Mouse (Mus musculus): ENCODE data around the gene Syce2. TPM values are rescaled to one million over a fixed set of nuclear protein-coding genes. Genes with fewer than 3 reads are reported as not detected.

The Syce2 gene
- polyA plus RNA-seq, 1 experiment: 1.8 TPM

DNA sequence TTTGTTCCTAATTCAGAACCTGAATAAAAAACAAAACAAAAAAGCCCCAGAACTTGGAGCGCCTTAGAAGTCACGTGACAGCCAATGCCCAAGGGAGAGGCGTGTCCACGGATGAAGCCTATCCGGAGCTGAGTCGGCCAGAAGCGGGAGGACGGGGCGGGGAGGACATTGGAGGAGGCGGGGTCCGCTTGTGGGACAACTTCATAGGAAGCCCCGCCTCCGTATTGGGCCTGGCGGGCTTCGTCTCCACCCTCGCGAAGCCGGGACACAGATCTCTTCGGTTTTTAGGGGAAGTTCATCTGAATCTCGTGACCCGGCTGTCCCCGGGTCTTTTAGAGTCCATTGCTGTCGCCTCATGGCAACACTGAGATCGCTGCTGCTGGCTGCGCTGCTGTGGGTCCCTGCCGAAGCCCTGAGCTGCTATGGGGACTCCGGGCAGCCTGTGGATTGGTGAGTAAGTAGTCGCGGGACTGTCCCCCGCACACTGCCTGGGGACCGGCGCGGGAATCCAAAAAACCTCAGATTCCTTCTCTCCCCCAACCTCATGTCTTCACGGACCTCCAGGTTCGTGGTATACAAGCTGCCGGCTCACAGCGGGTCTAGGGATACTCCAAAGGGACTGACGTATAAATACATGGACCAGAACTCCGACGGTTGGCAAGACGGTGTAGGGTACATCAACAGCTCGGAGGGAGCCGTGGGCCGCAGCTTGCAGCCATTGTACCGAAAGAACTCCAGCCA is 36.7 kb downstream of the Syce2 start, which contains the start of gene Dnase2a:
Gene Dnase2a (plus strand): TSS at position 140 of the 741 bp plus-strand sequence.
- peak; percentile 90 for DNase-seq
- peak within 1 kb of the TSS; percentile 75 for H3K4me3 ChIP-seq (replicated peaks; ENCODE audit: extremely low read depth, low read depth, low read length)
- peaks cover 5% of the 10 kb centered on the region; the same call in 1 of the 2 replicates for H3K4me1 ChIP-seq (ENCODE audit: control insufficient read depth, insufficient read depth, low read length)
- TF ChIP-seq POLR2A (IDR thresholded peaks at IDR 0.05; ENCODE audit: borderline replicate concordance, extremely low read depth, low read depth, low read length) (peak; percentile 51; the same call in 1 of the 2 replicates), CTCF (IDR thresholded peaks at IDR 0.05; ENCODE audit: insufficient read depth, low read length) (no peak)
- 1% methylated on average over 45 of the region's 45 CpGs for WGBS

DNA sequence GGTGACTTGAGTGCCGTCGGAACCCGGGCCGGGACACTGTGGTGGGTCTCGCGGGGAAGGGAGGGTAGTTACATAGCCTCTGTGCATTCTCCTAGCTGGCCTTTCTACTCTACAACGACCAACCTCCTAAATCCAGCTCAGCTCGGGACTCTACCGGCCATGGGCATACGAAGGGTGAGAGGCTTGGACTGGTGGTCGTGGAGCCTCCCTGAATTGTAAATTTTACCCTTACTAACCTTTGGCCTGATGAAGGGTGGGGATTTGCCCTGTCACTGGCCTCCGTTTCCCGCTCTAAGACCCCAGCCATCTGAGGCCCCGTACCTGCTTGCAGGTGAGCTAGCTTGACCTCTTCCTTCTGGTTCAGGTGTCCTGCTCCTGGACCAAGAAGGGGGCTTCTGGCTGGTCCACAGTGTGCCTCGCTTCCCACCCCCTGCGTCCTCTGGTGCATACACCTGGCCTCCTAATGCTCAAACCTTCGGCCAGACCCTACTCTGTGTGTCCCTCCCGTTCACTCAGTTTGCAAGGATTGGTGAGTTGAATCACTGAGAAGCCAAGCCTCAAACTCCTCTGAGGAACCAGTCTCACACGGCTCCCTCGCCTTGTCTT is 37.4 kb downstream of the Syce2 start:
- Histone ChIP-seq H3K4me1 (ENCODE audit: control insufficient read depth, insufficient read depth, low read length) (peaks cover 5% of the 10 kb centered on the region; the same call in 1 of the 2 replicates), H3K4me3 (replicated peaks; ENCODE audit: extremely low read depth, low read depth, low read length) (peak overlapping the region; percentile 75)
- TF ChIP-seq CTCF (IDR thresholded peaks at IDR 0.05; ENCODE audit: insufficient read depth, low read length) (no peak), POLR2A (IDR thresholded peaks at IDR 0.05; ENCODE audit: borderline replicate concordance, extremely low read depth, low read depth, low read length) (no peak)
- WGBS: 51% methylated on average over 20 of the region's 20 CpGs
- DNase-seq: no peak

DNA sequence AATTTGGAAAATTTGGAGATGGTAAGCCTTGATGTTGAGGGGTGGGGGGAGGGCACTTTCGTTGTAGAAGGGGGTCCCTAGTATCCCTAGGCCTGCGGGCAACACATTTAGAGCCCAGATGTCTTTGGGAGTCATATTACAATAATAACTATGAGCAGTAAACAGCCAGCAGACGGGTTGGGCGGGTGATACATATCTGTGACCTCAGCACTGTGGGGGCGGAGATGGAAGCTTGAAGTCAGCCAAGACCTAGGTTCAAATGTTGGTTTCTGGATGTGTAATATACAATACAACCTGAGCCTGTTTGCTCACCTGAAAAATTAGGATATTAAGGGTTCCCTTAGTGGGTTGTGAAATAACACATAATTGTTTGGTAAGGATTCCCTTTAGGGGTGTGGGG is 38.0 kb downstream of the Syce2 start:
- WGBS: 72% methylated on average over 5 of the region's 5 CpGs
- no peak for DNase-seq
- Histone ChIP-seq H3K4me3 (replicated peaks; ENCODE audit: extremely low read depth, low read depth, low read length) (no peak overlapping the region), H3K4me1 (ENCODE audit: control insufficient read depth, insufficient read depth, low read length) (peaks cover 5% of the 10 kb centered on the region; the same call in 1 of the 2 replicates)
- no peak for TF ChIP-seq POLR2A (IDR thresholded peaks at IDR 0.05; ENCODE audit: borderline replicate concordance, extremely low read depth, low read depth, low read length)
- no peak for TF ChIP-seq CTCF (IDR thresholded peaks at IDR 0.05; ENCODE audit: insufficient read depth, low read length)

DNA sequence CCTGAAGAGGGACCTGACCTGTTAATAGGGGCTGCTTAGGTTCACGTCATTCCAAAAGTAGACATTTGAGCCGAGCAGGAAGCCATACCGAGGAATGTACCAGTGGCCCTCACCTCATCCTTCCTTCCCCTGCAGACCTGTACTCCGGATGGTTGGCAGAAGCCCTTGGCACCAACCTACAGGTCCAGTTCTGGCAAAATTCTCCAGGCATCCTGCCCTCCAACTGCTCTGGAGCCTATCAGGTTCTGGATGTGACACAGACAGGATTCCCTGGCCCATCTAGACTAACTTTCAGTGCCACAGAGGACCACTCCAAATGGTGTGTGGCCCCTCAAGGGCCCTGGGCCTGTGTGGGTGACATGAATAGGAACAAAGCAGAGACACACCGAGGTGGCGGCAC is 38.6 kb downstream of the Syce2 start:
- no peak overlapping the region for H3K4me3 ChIP-seq (replicated peaks; ENCODE audit: extremely low read depth, low read depth, low read length)
- peaks cover 5% of the 10 kb centered on the region; the same call in 1 of the 2 replicates for H3K4me1 ChIP-seq (ENCODE audit: control insufficient read depth, insufficient read depth, low read length)
- TF ChIP-seq CTCF (IDR thresholded peaks at IDR 0.05; ENCODE audit: insufficient read depth, low read length) (no peak), POLR2A (IDR thresholded peaks at IDR 0.05; ENCODE audit: borderline replicate concordance, extremely low read depth, low read depth, low read length) (no peak)
- no peak for DNase-seq
- WGBS: 74% methylated on average over 6 of the region's 6 CpGs

DNA sequence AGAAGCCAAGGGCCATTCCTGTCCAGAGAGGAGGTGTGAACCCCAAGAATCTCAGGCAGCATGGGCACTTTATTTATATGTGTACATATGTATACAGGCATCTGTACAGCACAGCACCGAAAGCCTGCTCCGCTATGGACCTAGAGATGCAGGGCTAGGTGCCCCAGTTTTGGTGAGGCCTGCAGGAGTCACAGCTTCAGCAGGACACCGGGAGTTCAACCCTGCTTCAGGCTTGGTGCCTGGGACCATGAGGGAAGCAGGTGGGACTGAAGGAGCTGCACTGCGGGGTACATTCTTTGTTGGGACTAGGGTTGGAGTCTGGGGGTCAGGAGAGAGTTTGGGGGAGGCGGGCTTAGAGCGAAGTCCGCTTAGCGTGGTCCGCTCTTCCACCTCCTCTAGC is 39.9 kb downstream of the Syce2 start:
- TF ChIP-seq POLR2A (IDR thresholded peaks at IDR 0.05; ENCODE audit: borderline replicate concordance, extremely low read depth, low read depth, low read length) (no peak), CTCF (IDR thresholded peaks at IDR 0.05; ENCODE audit: insufficient read depth, low read length) (no peak)
- Histone ChIP-seq H3K4me3 (replicated peaks; ENCODE audit: extremely low read depth, low read depth, low read length) (no peak overlapping the region), H3K4me1 (ENCODE audit: control insufficient read depth, insufficient read depth, low read length) (peaks cover 5% of the 10 kb centered on the region; the same call in 1 of the 2 replicates)
- no peak for DNase-seq
- WGBS: 92% methylated on average over 9 of the region's 9 CpGs

DNA sequence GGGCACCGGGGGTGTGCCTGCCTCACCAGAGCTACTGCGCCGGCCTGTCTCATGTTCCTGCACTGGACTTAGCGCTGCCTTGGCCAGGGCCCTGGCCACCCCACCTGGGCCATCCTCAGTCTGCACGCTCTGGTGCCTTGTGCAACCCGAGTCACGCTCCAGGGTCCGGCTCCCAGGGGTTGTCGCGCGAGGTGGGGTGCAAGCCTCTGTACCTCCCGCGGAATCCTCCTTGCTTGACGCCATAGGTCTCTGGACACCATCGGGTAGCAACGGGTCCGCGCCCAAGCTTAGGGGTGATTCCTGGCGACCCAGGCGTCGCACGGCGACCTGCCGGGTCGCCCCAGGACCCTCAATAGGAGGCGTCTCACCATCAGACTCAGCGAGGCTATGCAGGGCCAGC is 40.5 kb downstream of the Syce2 start:
- no peak for TF ChIP-seq CTCF (IDR thresholded peaks at IDR 0.05; ENCODE audit: insufficient read depth, low read length)
- no peak for TF ChIP-seq POLR2A (IDR thresholded peaks at IDR 0.05; ENCODE audit: borderline replicate concordance, extremely low read depth, low read depth, low read length)
- DNase-seq: no peak
- WGBS: 36% methylated on average over 27 of the region's 27 CpGs
- peaks cover 5% of the 10 kb centered on the region; the same call in 1 of the 2 replicates for H3K4me1 ChIP-seq (ENCODE audit: control insufficient read depth, insufficient read depth, low read length)
- no peak overlapping the region for H3K4me3 ChIP-seq (replicated peaks; ENCODE audit: extremely low read depth, low read depth, low read length)

DNA sequence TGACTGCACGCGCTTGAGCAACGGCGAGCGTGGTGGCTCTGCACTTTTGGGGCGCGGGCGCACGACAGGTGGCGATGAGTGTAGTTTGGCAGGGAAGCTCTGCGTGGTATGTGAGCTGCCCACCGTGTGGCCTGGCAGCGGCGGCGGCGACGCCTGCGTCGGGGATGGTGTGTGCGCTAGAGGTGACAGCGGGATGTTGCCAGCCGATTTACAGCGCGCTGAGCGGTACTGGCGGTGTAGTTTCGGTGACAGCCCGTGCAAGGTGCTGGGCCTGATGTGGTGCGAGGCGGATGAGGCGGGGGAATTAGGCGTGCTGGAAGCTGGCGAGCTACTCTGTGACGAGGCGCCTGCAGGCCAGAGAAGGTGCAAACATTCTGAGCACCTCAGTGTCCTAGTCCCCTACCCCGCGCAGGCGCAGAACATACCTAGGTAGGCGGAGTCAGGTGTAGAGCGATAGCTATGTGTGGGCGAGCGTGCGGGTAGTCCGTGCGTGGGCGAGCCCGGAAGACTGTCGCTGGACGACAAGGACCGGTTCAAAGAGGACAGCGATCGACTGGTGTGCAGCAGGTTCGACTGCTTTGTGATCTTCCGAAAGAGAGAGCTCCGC is 41.1 kb downstream of the Syce2 start:
- WGBS: under 1% methylated on average over 55 of the region's 55 CpGs
- TF ChIP-seq CTCF (IDR thresholded peaks at IDR 0.05; ENCODE audit: insufficient read depth, low read length) (no peak), POLR2A (IDR thresholded peaks at IDR 0.05; ENCODE audit: borderline replicate concordance, extremely low read depth, low read depth, low read length) (peak; percentile 68; the same call in 1 of the 2 replicates)

DNA sequence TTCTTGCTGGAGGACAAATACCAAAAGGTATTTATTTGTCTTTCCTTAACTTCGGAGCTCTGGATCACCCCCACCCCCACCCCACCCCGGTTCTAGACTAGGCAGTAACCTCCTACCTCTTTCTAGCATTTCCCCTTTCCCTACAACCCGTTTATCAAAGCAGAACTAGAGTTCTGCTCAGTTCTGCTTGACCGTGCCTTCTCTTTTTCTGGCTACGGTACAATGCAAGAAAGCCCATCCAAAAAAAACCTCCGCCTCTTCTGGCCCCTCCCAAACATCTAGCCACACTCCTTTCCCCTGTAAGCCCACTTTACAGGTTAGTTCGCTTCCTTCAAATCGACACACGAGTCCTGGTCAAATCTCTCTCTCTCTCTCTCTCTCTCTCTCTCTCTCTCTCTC is 41.6 kb downstream of the Syce2 start:
- peak overlapping the region; percentile 71 for H3K4me3 ChIP-seq (replicated peaks; ENCODE audit: extremely low read depth, low read depth, low read length)
- no peak for DNase-seq
- TF ChIP-seq POLR2A (IDR thresholded peaks at IDR 0.05; ENCODE audit: borderline replicate concordance, extremely low read depth, low read depth, low read length): no peak
- TF ChIP-seq CTCF (IDR thresholded peaks at IDR 0.05; ENCODE audit: insufficient read depth, low read length): no peak
- peaks cover 5% of the 10 kb centered on the region; the same call in 1 of the 2 replicates for H3K4me1 ChIP-seq (ENCODE audit: control insufficient read depth, insufficient read depth, low read length)
- WGBS: 11% methylated on average over 9 of the region's 9 CpGs

More for the DNA sequence above, 41.1 kb downstream of the Syce2 start:
- peaks cover 5% of the 10 kb centered on the region; the same call in 1 of the 2 replicates for H3K4me1 ChIP-seq (ENCODE audit: control insufficient read depth, insufficient read depth, low read length)
- peak overlapping the region; percentile 71 for H3K4me3 ChIP-seq (replicated peaks; ENCODE audit: extremely low read depth, low read depth, low read length)
- DNase-seq: peak; percentile 73

DNA sequence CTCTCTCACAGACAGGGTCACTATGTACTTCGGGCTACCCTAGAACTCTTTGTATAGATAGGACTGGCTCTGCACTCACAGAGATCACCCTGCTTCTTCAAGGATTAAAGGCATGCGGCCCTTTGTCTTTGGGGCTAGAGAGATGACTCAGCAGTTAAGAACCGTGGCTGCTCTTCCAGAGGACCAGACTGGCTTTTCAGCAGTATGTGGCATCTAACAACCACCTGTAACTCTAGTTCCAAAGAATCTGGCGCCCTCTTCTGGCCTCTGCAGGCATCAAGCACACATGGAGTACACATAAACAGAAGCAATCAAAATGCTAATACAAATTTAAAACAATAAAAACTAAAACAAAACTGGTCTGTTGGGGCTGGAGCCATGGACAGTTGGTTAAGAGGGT is 42.0 kb downstream of the Syce2 start:
- WGBS: 36% methylated on average over 4 of the region's 4 CpGs
- DNase-seq: peak; percentile 27
- TF ChIP-seq POLR2A (IDR thresholded peaks at IDR 0.05; ENCODE audit: borderline replicate concordance, extremely low read depth, low read depth, low read length) (no peak), CTCF (IDR thresholded peaks at IDR 0.05; ENCODE audit: insufficient read depth, low read length) (0 out of 2 replicates have a peak, but pooled peaks have one; percentile 3)
- Histone ChIP-seq H3K4me3 (replicated peaks; ENCODE audit: extremely low read depth, low read depth, low read length) (no peak overlapping the region), H3K4me1 (ENCODE audit: control insufficient read depth, insufficient read depth, low read length) (peaks cover 5% of the 10 kb centered on the region; the same call in 1 of the 2 replicates)

Data from lung, adult 2 months (tissue).